Mouse (Mus musculus) MN1 (cell line): ENCODE data around the gene Cdkl5.

Experiments
- DNase-seq: peaks from one replicate; pipeline ENCODE4 v3.0.0-alpha.2; 2016; ENCODE audit warnings: low spot score

Cdkl5 gene

DNA sequence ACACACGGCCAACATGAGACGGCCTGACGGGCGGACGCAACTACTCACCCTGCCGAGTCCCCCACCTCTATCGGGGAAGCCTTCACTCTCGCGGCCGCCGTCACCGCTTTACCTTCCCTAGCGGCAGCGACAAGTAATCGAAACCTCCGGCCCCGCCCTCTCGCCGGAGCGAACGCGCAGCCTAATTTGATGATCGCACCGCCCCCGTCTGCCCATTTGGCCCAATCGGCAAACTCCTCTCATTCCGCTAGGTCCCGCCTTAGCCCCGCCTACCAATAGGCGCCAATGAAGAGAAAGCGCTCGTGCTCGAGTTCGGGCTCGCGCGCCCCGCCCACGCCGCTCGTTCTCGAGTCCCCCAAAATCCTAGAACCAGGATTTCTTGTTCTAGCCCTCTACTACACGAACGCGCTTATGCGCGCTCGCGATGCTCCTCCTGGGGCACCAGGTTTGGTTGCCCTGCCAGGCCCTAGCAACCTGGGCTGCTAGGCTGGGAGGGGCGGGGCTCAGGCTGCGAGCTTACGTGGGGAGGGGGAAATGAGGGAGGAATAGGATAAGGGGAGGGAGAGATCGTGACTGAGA, at the start of gene Cdkl5:
Cdkl5 (minus strand) TSS at position 162 of the 579 bp plus-strand sequence.
- peak; percentile 96 for DNase-seq

DNA sequence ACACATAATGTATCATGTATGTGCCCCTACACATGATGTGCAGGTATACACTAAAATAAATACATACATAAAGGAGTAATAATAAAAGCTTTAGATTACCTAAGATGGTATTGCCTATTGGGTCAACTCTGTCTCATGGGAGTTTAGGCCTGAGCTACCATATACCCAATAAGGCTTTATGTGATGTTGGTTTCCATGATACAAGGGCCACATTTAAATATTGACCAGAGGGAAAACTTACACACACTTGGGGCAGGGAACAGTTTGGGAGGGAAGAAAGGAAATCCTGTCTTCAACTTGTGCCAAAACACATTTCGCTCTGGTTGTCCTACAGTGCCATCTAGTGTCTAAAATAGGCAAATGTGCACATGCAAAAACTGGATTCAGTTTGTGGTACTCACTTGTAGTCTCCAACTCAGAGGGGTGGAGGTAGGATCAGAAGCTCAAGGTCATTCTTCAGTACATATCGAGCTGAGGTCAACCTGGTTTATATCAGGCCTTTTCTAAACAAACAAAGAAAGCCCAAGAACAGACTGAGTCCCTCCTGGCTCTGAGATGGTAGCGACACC, 38.8 kb upstream of the Cdkl5 start:
- DNase-seq = peak; percentile 54

DNA sequence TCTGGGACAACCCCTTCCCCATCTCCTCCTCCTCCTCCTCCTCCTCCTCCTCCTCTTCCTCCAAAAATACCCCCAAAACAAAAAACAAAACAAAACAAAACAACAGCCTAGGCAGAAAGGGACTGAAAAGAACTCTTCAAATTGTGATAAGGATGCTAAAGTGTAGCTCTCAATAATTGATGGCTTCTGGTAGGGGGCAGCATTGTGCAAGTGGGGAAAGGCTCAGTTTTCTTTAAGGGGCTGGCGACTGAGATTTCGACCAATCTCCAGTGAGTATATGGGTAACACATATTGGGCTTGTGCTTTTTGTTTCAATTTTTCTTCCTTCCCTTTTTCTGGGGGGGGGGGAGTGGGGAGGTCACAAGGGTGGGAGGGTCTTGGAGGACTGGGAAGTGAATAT, 37.9 kb upstream of the Cdkl5 start:
- DNase-seq = no peak

DNA sequence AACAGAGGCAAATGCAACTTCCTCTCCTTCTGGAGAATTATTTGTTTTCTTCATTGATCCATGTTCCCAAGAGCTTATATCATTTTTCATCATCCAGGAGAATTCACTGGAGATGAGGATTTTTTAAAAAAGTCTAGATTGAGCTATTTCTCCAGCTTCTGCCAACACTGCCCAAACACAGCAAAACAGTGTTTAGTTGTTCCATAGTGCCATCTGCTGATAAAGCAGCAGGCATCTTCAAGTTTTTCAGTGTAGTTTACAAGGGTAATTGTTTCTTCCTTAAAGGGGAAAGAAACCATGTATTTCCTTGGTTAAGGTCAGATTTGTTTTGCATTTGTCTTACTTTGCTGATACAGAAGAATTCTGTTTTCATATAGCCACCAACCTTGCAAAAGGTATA, 35.7 kb upstream of the Cdkl5 start:
- peak; percentile 8 for DNase-seq

DNA sequence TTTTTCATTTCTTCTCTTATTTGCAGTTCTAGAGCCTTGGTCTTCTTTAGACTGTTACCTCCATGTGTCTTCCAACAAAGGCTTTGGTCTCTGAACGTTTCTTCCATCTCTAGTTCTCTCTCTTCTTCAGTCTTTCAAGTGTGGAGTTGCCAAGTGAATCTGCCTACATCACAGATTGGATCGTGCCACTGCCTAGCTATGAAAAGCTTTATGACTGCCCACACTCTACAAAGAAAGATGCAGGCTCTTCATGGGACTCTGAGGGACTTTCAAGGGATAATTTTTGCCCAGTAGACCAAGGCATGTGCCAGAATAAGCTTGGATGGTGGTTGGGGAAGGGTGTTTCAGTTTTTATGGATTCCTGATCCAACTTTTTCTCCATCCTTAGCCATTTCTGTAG, 30.0 kb upstream of the Cdkl5 start:
- DNase-seq = no peak

DNA sequence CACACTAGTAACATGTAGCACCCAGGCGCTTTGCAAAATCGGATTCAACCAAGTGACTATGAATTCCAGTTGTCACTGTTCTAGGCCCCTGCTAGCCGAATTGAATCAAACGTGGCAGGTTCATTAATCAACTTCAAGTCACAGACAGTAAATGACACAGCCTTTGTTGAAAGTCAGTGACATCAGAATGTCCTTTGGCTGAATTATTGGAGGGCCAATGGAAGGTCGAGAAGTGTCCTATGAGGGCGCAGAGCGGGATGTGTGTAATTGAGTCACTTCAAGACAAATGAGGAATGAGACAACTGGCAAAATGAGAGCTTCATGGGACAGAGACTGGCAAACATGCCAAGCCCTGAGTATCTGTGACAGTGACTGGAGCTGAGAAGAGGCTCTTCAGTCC, 27.0 kb upstream of the Cdkl5 start:
- no peak for DNase-seq

DNA sequence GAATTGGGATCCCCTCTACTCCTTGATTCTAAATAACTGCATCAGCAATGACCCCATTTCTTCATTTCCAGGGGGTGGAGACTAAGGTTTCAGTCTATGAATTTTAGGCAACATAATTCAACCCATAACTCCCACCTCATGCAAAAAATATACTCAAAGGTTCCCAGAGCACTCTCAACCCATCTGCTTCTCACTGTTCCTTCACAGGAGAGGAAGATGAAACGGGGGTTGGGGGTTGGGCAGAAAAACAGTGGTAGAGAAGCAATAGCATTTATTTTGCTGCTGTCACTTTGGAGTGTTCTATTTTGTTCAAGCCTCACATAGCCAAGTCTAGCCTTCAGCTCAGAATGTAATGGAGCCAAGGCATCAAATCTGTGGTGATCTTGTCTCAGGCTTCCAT, 23.7 kb upstream of the Cdkl5 start:
- no peak for DNase-seq

DNA sequence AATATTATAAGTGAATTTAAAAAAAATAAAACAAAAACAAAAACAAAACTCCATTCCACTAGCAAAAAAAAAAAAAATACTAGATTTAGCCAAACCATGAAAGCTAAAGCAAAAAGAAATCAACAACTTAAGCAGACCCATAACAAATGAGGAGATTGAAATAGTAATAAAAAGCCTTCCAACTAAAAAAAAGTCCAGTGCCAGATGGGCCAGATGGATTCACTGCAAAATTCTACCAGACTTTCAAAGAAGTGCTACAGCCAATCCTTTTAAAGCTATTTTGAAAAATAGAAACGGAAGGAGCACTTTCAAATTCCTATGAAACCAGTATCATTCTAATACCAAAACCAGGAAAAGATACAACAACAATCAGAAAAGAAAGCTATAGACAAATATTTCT, 11.8 kb upstream of the Cdkl5 start:
- no peak for DNase-seq

DNA sequence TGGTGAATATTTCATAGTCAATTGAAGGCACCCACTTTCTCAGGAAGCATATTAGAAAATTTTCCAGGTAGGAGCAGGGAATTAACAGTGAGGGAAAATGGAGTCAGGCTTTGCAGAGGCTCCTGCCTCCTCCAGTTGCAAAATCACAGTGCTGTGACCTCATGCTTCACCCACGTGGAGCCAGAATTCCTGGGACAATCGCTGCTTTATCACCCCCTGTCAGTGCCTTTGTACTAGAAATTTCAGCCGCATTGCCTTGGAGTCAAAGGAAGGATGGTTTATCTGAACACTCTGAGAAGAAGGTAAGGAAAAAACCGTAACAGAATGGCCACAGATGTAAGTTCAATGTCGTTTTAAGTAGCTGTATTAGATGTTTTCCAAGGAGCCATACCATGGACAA, 1.5 kb upstream of the Cdkl5 start:
- peak; percentile 30 for DNase-seq

DNA sequence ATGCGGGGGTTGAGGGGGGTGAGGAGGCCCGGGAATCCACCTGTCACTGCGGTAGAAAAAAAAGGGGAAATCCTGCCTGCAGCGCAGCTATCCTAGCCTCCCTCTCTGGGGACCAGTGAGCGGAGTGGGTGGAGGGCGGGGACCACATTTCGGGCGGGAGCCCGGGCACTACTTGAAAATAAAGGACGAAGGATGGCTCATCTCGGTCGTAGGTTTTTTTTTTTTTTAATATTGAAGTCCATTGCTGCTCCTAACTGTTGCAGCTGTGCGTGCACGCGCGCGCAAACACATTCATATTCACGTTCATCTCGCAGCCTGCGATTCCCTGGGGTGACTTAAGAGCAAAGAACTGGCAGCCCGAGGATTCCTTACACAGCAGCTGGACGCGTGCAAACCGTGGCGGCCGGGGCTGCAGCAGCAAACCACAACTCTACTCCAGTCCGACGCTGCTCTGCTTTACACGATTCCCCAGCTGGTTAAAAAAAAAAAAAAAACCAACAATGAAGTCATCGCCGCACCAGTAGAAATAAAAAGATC, 695 bp upstream of the Cdkl5 start:
- no peak for DNase-seq

DNA sequence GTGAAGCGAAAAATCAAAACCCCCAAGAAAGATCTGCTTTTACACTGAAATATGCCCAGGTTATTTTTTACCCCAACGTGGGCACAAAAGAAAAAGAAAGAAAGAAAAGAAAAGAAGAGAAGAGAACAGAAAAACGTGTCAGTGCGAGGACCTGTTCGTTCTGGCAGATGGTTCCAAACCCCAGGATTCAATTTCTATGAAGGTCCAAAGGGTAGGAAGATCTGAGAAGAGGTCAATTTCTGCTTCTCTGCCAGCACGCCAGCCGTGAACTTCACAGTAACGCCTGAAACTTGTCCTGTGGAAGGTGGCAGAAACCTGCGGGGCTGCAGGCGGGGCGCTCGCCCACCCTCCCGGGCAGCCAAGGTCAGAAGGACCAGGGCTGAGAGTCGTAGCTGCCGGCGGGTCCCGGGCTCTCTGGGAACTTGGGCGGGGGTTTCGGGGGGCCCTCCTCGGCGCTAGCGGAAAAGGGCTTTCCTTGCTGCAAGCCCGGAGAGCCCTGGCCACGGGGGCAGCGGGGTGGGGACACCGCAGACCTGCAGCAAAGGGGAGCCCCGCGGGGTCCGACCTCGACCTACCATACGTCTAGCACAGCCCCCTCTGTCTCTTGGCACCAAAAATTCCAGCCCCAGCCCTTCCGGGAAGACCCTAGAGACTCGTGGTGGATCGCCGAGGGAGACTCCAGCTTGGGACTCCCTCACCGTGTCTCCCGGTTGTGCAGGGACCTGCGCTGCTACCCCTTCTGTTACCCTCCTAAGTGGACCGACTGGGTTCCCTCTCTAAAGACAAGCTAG, 560 bp downstream of the Cdkl5 start:
- DNase-seq = peak; percentile 12

DNA sequence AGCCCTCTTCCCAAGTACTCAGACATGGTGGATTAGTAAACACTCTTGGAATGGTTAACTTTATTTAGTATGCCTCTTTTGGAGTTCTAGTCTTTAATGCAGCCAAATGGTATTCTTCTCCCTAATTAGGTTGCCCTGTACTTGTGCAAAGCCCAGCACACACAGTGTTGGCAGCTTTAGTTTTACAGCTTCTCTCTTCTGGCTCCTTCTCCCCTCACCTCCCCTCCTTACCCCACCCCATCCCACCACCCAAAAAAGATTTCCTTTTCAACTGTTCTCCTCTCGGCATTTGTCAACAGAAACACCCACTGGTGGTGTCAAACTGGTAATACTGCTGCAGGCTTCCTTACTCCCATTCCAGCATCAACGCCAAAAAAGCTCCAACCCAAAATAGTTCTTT, 1.8 kb downstream of the Cdkl5 start:
- DNase-seq = no peak

DNA sequence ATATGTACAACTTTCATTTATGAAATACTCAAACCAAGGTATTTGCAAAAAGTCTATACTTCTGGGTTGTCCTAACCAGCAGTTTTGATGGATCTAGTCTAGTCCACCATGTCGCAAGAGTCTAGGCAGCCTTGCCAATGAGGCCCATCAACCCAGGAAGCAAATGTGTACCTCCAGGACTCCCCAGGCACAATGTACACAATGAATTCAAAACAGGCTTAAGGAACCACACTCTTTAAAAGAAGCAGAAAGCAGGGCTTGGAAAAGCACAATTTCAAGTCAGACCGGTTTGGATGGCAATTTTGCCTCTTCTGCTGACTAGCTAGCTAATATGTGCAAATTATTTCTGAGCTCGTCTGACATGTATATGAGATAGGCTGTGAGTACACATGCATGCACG, 4.2 kb downstream of the Cdkl5 start:
- no peak for DNase-seq

DNA sequence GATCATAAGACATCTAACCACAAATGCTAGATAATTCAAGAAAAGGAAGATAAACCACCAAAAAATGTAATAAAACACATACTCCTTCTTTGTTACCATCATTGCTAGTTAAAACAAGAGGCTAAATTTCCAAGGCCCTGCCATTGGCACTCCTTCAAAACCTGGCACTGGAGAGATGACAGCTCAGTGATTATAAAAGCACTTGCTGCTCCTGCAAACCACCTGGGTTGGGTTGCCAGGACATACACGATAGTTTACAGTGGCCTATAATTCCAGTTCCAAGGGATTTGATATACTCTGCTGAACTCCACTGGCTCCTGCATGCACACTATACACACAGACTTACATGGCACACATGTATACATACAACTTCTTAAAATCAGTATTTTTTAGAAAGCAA, 16.6 kb downstream of the Cdkl5 start:
- no peak for DNase-seq

DNA sequence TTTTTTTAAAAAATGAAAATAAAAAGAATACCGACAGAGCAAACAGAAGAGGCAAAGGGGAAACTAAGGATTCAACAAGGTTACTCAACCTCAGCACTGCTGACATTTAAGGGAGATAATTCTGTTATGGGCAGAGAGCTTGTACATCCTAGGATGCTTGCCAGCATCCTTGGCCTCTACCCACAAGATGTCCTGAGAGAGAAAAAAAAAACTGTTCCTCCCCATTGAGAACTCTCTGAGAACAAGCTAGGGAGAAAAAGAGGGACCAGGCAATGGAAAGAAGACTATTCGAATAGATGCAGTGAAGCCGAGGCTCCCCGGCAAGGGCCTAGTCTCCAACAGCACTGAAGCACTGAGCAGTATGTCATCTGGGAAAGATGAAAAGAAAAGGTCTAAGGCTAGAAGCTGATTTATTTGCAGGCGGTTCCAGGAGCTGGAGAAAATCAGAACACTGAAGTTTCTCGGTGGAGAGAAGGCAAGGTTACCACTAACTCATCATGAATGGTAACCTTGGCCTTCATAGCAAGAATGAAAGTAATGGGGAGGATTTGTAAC, 22.4 kb downstream of the Cdkl5 start:
- DNase-seq = no peak

DNA sequence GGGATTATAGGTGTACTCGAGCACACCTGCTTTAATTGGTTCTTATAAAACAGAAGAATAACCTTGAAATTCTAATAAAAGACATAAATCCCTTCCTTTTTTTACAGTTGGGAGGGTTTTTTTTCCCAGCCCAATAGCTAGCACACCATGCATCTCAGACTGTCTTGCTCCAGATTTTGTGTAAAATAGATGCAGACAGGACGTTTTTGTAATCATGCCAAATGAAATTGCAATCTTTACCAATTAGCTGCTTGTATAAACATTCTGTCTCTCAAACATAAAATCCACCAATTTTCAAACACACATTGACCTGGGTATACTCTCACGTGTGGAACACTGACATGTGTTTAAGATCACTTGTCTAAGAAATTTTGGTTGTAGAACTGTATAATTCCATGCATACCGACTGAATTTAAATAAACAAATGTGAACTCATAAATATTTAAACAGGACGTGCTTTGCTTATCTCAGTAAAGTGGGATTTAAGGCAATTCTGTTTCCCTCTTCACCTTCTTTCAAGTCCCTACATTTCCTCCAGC, 35.8 kb downstream of the Cdkl5 start:
- no peak for DNase-seq

DNA sequence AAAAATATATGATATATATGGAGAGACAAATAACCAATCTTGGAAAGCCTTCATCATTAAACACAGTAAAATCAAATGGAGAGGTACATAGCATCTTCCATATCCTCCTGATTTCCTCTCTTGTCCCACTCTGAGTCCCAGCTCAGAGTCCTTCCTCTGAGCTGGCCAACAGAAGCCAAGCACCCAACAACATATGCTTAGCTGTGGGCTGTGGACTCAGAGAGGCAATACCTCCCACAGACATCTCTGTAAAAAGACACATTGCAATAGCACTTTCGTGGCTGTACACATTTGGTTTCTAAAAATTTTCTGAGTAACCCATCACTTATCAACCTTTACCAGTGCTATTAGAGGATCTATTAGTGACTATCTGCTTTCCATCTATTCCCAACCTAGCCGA, 44.9 kb downstream of the Cdkl5 start:
- no peak for DNase-seq

DNA sequence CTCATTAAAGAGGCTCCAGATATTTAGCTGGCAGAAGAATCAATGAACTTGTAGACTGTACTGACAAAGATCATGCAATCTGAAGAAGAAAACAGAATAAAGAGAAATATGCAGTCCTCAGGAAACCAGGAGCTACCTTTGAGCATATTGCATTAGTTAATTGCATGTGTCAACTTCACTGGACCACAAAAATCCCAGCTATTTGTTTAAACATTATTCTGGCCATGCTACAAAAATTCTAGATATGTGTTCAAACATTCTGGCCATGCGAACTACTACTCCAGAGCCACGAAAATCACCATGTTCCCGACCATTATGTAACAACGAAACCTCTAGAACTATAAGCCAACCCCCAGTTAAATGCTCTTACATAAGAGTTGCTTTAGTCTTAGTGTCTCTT, 49.8 kb downstream of the Cdkl5 start:
- DNase-seq = no peak

DNA sequence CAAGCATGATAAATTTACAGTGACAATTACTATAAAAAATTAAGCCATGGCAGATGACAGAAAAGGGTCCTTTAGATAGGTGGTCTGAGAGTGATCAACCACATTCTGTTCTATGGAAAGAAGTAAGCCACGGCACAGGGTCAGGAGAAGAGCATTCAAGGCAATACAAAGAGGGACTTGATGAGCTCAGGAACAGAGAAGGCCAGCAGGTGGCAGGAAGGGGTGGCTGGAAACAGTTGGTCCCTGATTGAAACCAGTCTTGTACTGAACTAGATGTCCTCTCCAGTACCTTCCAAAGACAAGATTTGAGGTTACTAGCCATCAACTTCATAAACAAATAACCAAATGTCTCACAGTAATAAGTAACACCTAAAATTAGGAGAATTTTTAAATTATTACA, 59.0 kb downstream of the Cdkl5 start:
- DNase-seq = no peak

DNA sequence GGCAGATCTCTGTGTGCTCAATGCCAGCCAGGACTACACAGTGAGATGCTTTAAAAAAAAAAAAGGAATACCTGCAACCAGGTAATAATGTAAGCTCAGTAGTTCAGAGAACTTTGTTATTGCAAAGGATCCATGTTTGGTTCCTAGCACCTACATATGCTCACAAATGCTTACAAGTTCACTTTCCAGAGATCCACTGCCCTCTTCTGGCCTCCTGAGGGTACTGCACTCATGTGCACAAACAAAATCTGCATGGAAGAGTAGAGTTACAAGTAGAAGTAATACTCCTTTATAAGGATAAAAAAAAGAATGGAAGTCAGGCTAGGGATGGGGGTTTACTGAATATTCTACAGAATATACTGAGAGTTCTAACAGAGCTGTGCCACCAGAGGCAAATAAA, 63.8 kb downstream of the Cdkl5 start:
- no peak for DNase-seq

DNA sequence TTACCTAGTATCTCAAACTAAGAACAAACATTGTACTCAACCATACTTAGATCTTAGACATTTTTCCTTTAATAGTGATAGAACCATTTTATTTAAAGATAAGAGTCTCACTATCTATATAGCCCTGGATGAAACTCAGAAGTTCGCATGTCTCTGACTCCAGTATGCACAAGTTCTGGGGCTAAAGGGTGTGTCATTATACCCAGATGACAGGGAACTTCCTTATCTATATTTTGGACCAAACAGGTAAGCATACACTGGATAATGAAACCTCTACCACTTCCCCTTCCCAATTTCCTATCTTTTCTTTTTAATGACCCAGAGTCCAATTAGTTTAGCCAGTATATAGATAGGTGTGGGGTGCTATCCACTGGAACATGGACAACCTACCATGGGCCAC, 65.6 kb downstream of the Cdkl5 start:
- DNase-seq = no peak

DNA sequence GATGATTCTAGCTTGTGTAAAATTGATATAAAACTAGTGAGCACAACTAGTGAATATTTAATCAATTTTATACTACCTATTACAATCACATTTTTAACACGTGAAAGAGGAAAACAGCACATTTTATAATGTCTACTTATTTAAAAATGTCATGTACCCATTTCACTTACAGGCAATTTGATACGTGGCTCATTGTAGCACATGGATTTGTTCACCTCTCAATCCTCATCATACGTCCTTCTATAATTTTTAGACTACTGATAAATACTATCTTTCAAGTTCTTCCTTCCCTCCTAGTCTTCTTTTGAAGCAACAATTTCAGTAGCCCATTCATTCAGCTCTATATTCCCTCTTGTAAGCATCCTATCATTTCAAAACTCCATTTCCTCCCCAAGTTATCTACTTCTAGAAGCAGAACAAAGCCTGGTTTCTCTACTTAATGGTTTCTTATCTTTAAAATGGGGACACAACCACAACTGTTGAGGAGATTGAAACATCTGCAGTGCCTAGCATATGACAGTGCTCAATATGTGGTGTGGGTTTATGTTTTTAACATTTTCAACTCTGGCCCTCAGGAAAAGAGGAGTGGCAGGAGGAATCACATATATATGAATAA, 75.4 kb downstream of the Cdkl5 start:
- DNase-seq = no peak
